In the genomic region with DNA sequence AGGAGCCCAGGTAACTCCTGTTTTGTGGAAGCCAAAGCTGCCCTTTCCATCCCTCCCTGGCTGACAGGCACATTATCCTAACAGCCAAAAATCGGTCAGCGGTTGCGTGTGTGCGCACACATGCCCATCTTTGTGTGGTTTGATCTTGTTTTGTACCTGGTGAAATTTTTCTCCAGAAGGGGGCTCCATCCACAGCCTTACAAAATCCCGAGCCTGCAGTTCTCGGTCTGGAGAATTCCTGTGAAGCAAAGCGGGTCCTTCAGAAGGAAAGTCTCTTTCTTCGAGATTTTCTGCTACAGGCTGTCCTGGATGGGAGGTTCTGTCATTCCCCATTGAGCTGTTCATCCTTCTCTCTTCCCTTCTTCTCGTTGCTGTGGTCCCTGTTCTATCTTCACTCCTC, we compare ENCODE assay signal across 8 mouse cellular contexts. TPM values are rescaled to one million over a fixed set of nuclear protein-coding genes. Genes with fewer than 3 reads are reported as not detected.
DNase-seq lines count a peak whose midpoint lies in the region; ATAC-seq lines count a peak whose summit lies in the region.

No protein-coding gene starts in this region.

- H3K27me3 ChIP-seq in kidney, embryonic 14.5 days (ENCODE audit: control insufficient read depth, insufficient read depth, low read length), result peaks cover 17% of the 10 kb centered on the region
- peaks cover 22% of the 10 kb centered on the region for H3K27me3 ChIP-seq in embryonic facial prominence, embryonic 14.5 days (replicated peaks; ENCODE audit: control insufficient read depth, insufficient read depth, low read length)

- H3K9ac ChIP-seq in kidney, embryonic 14.5 days (ENCODE audit: low read depth, low read length), result no peak overlapping the region
- H3K9ac ChIP-seq in embryonic facial prominence, embryonic 14.5 days (ENCODE audit: low read depth, low read length), result no peak overlapping the region

- H3K36me3 ChIP-seq in kidney, embryonic 14.5 days (ENCODE audit: control insufficient read depth, insufficient read depth, low read length), result no peaks in the 10 kb centered on the region
- no peaks in the 10 kb centered on the region for H3K36me3 ChIP-seq in embryonic facial prominence, embryonic 14.5 days (ENCODE audit: control insufficient read depth, insufficient read depth, low read length)

- no peak overlapping the region for H3K4me2 ChIP-seq in kidney, embryonic 14.5 days (replicated peaks; ENCODE audit: low read depth, low read length)
- no peak overlapping the region for H3K4me2 ChIP-seq in embryonic facial prominence, embryonic 14.5 days (ENCODE audit: low read depth, low read length)

- no peak overlapping the region for H3K27ac ChIP-seq in kidney, embryonic 14.5 days (ENCODE audit: low read depth, low read length)
- H3K27ac ChIP-seq in embryonic facial prominence, embryonic 14.5 days (replicated peaks; ENCODE audit: low read depth, low read length), result no peak overlapping the region

- ATAC-seq in kidney, embryonic 14.5 days (ENCODE audit: low FRiP score, low TSS enrichment), result no peak
- no peak for ATAC-seq in embryonic facial prominence, embryonic 14.5 days (ENCODE audit: low read depth)
- no peak for ATAC-seq in inflammation-experienced regulatory T-cells, adult 6 months

- 47% methylated on average over 9 of the region's 9 CpGs for WGBS in kidney, embryonic 14.5 days
- WGBS in embryonic facial prominence, embryonic 14.5 days, result 46% methylated on average over 9 of the region's 9 CpGs

- no peaks in the 10 kb centered on the region for H3K9me3 ChIP-seq in kidney, embryonic 14.5 days (ENCODE audit: control insufficient read depth, low read length)
- no peaks in the 10 kb centered on the region for H3K9me3 ChIP-seq in embryonic facial prominence, embryonic 14.5 days (ENCODE audit: control insufficient read depth, low read length)

- peak; percentile 39 for DNase-seq in kidney, postnatal 10 days
- peak; percentile 45 for DNase-seq in ZHBTc4 (ENCODE audit: low read depth, low spot score)
- DNase-seq in embryonic facial prominence, embryonic 14.5 days (ENCODE audit: low spot score), result peak; percentile 71
- peak; percentile 59 to 75 for DNase-seq in left cerebral cortex, postnatal 25 days (ENCODE audit: low spot score in 2 of 2)
- DNase-seq in spleen, postnatal 10 days (ENCODE audit: low spot score in 2 of 2), result no peak
- no peak for DNase-seq in thymus, adult 18-20 months

- H3K4me3 ChIP-seq in kidney, embryonic 14.5 days (ENCODE audit: low read length), result no peak overlapping the region
- no peak overlapping the region for H3K4me3 ChIP-seq in embryonic facial prominence, embryonic 14.5 days (ENCODE audit: low read depth, low read length)

- no peaks in the 10 kb centered on the region for H3K4me1 ChIP-seq in kidney, embryonic 14.5 days (ENCODE audit: control insufficient read depth, insufficient read depth, low read length)
- peaks cover 4% of the 10 kb centered on the region for H3K4me1 ChIP-seq in embryonic facial prominence, embryonic 14.5 days (ENCODE audit: control insufficient read depth, insufficient read depth, low read length)

- intact Hi-C loops in left cerebral cortex, postnatal 25 days (cut with DNase I), result loop anchor here (2.0 to 10.0 kb wide), 6 partner anchors 155 to 777 kb away; no protein-coding TSS in a partner anchor

RNA-seq across cellular contexts. Expression of a gene that starts 4.0 kb away (rescaled TPM):
- 2.4 and 3.1 TPM in 2 replicates for polyA plus RNA-seq in kidney, embryonic 14.5 days (2014; fragmentation: Nextera tagmentation; extraction: Ambion mirVana)
- polyA plus RNA-seq in embryonic facial prominence, embryonic 14.5 days (2014; fragmentation: Nextera tagmentation; extraction: Ambion mirVana), result 24.3 and 24.4 TPM in 2 replicates
- total RNA-seq in left cerebral cortex, postnatal 25 days (2021), result 10 to 100 TPM; 82.4 to 86.1 TPM
- polyA plus RNA-seq in inflammation-experienced regulatory T-cells, adult 6 months (2017; shearing (Covaris generic)), result under 1 TPM in 2 of 3 experiments, not detected in 1; 0.15 to 0.35 TPM

Comparison
In these comparisons a context has a peak if more than half of its experiments do, and no peak if none do; other contexts are left out.
1. DNase-seq: peak in kidney, postnatal 10 days (single experiment), ZHBTc4 (single experiment), embryonic facial prominence, embryonic 14.5 days (single experiment) and left cerebral cortex, postnatal 25 days (2 of 2); none in spleen, postnatal 10 days (0 of 2) and thymus, adult 18-20 months (0 of 2).